Mouse (Mus musculus) right cerebral cortex, adult 18-20 months (tissue): ENCODE results near the gene Gm14190.
"Not testable (repeated sequence)": the region's sequence is repeated elsewhere in the genome, so short reads cannot be mapped to it uniquely, and the experiment has no call there.

ENCODE experiments used
- DNase-seq: peaks from one replicate; pipeline ENCODE4 v3.0.0; 2022; ENCODE audit warnings: mixed read lengths

Gene Gm14190

GRCm38 (mm10) chr11:99690463-99690862, at the start of gene Gm14190:
Gene Gm14190 (minus strand): TSS chr11:99690740.
- no peak for DNase-seq

DNA sequence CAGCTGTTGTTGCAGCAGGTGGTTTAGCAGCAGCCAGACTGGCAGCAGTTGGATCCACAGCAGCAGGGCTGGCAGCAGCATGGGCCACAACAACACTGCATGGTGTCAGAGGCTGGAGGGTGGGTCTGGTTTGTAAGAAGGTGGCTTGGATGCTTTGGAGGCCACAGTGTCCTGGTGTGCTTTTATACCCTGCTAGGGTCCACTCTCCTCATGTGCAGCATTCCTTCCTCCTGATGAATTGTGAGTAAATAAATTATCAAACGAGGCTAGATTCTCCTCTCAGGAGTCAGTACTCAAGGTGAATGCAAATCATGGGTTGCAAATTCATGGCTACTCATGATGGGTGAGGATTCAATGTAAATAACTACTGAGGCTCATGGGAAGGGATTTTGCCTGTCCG, 43.6 kb upstream of the Gm14190 start, which contains the start of gene Gm14180:
Gm14180 (minus strand) TSS at position 101 of the 400 bp plus-strand sequence.
- DNase-seq, result no peak

DNA sequence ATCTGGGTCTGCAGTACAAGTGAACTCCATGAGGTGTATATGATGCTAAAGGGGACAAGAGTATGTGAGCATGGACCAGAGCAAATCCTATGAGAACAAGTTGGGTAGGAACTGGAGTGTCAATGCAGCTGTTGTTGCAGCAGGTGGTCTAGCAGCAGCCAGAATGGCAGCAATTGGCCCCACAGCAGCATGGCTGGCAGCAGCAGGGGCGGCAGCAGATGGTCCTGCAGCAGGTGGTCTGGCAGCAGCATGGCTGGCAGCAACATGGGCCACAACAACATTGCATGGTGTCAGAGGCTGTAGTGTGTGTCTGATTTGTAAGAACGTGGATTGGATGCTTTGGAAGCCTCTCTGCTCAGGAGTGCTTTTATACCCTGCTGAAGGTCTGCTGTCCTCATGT, 33.5 kb upstream of the Gm14190 start:
- DNase-seq, result no peak

DNA sequence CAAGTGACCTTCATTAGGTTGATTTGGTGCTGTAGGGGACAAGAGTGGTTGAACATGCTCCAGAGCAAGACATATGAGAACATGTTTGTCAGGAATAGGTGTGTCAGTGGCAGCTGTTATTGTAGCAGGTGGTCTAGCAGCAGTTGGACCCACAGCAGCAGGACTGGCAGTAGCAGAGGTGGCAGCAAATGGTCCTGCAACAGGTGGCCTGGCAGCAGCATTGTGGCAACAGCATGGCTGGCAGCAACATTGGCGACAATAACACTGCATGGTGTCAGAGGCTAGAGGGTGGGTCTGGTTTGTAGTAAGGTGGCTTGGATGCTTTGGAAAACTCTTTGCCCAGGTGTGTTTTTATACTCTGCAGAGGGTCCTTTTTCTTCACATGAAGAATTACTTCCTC, 28.2 kb upstream of the Gm14190 start:
- no peak for DNase-seq

GRCm38 (mm10) chr11:99685235-99685634, 5.3 kb downstream of the Gm14190 start:
- DNase-seq, result not testable (repeated sequence)

DNA sequence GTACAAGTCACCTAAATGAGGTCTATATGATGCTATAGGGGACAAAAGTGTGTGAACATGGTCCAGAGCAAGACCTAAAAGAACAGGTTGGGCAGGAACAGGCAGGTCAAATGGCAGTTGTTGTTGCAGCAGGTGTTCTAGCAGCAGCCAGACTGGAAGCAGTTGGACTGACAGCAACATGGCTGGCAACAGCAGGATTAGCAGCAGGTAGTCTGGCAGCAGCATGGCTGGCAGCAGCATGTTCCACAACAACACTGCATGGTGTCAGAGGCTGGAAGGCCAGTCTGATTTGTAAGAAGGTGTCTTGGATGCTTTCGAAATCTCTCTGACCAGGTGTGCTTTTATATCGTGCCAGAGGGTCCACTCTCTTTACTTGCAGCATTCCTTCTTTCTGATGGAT, 7.1 kb downstream of the Gm14190 start:
- DNase-seq, result no peak

GRCm38 (mm10) chr11:99665860-99666259, 24.7 kb downstream of the Gm14190 start, which contains the start of gene Krtap4-6:
Gene Krtap4-6 (minus strand): TSS chr11:99665960.
- no peak for DNase-seq

GRCm38 (mm10) chr11:99662802-99663201, 27.7 kb downstream of the Gm14190 start:
- DNase-seq, result no peak

GRCm38 (mm10) chr11:99659256-99659655, 31.3 kb downstream of the Gm14190 start:
- no peak for DNase-seq

- not testable (repeated sequence) for DNase-seq
Observed at GRCm38 (mm10) chr11:99658467-99659010, 32.0 kb downstream of the Gm14190 start, which contains the start of gene Gm11563. Gene Gm11563 (minus strand): TSS chr11:99658960.

- DNase-seq, result no peak
Observed at GRCm38 (mm10) chr11:99657051-99657450, 33.5 kb downstream of the Gm14190 start.

DNA sequence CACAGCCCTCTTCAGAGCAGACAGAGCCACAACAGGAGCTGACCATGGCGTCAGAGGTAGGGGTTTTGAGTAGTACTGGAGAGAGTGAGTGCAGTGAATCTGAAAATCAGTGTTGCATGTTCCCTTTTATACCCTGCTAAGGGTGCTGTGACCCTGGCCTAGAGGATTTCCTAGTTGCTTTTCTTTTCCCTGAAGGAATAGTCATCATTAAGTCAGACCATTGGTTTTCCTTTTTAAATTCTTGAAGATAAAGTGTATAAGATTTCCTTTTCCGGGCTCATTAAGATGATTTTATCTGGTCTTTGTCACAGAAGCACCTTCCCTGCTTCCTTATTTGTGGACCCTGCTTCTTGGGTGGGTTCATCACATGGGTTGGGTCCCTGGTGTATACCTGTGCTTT, 40.4 kb downstream of the Gm14190 start, which contains the start of gene Gm11555:
Gm11555 (minus strand) TSS at position 101 of the 400 bp plus-strand sequence.
- no peak for DNase-seq

DNA sequence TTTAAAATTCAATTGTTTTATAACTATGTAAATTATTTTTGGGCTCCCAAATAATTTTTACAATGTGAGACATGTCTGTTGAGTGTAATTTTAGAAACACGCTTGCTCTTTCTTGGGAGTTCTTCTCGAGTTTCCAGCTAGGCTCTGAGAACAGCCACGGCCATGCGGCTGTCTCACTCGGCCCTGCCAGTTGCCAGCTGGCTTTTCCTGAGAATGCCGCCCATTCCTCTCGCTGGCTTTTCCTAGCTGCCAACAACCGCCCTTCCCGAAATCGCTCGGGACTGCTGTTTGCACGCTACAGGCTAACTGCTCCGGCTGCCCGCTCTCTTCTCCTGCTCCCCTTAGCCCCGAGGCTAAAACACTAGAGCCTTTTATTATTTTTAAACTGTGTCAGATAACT, 44.1 kb downstream of the Gm14190 start:
- peak; percentile 32 for DNase-seq

GRCm38 (mm10) chr11:99644351-99644750, 46.2 kb downstream of the Gm14190 start:
- no peak for DNase-seq

- not testable (repeated sequence) for DNase-seq
Observed at GRCm38 (mm10) chr11:99643635-99644139, 46.9 kb downstream of the Gm14190 start, which contains the start of gene Krtap4-7. Gene Krtap4-7 (minus strand): TSS chr11:99644089.

GRCm38 (mm10) chr11:99640926-99641325, 49.6 kb downstream of the Gm14190 start:
- DNase-seq, result no peak
